Mouse (Mus musculus) liver, adult 2 months (tissue): ENCODE results near the gene Akap8l.

Experiments used
- CTCF ChIP-seq: fragments of 200-500 bp; IDR thresholded peaks from 2 replicates; pipeline ENCODE4 v1.5.1; 2011; ENCODE audit warnings: low read depth, low read length, control low read depth
- POLR2A ChIP-seq: fragments of 200-500 bp; IDR thresholded peaks from 2 replicates; pipeline ENCODE4 v1.6.1; 2011; ENCODE audit warnings: low read length, control low read depth; ENCODE audit not compliant: insufficient read depth; ENCODE audit errors: extremely low read depth

- TF ChIP-seq CTCF (no peak), POLR2A (no peak)
These were observed 28.6 kb downstream of the Akap8l start for GRCm38 (mm10) chr17:32321836-32322235.
